Mouse (Mus musculus) erythroblast, adult 5-6 weeks (primary cell): ENCODE data around the gene C2cd2. TPM values are rescaled to one million over a fixed set of nuclear protein-coding genes. Genes with fewer than 3 reads are reported as not detected.
"Not testable (repeated sequence)": the region's sequence is repeated elsewhere in the genome, so short reads cannot be mapped to it uniquely, and the experiment has no call there.

ENCODE experiments used
- ATAC-seq: replicated peaks from 2 replicates; pipeline ENCODE4 v1.8.0; 2016; ENCODE audit warnings: moderate number of reproducible peaks, mild to moderate bottlenecking, moderate TSS enrichment, inconsistent platforms; ENCODE audit not compliant: poor library complexity, low FRiP score, severe bottlenecking
- total RNA-seq, 2 experiments: library from RNA; stranded (forward) in 1 of 2; stranded (reverse) in 1 of 2; fragments of 150-400 nt in 1 of 2; fragments of 200-764, 138-1000 nt in 1 of 2; gene quantifications; 2 replicates each; pipeline versions ENCODE4 v1.2.3 to v1.2.4; 2015 to 2017; ENCODE audit warnings: low replicate concordance in 2 of 2

The C2cd2 gene
- total RNA-seq, 2 experiments from 2014 or later = 9.4 to 10.1 TPM

- ATAC-seq = no peak
These were observed 10.0 kb downstream of the C2cd2 start for GRCm38 (mm10) chr16:97952371-97952770.

GRCm38 (mm10) chr16:97950061-97950460 lies 12.3 kb downstream of the C2cd2 start:
- ATAC-seq = no peak

- ATAC-seq = no peak
These were observed 13.6 kb downstream of the C2cd2 start for GRCm38 (mm10) chr16:97948836-97949235.

- not testable (repeated sequence) for ATAC-seq
These were observed 15.4 kb downstream of the C2cd2 start for GRCm38 (mm10) chr16:97946993-97947392.

GRCm38 (mm10) chr16:97941844-97942243 lies 20.6 kb downstream of the C2cd2 start:
- no peak for ATAC-seq

- no peak for ATAC-seq
These were observed 21.9 kb downstream of the C2cd2 start for GRCm38 (mm10) chr16:97940471-97940973.

GRCm38 (mm10) chr16:97935815-97936214 lies 26.6 kb downstream of the C2cd2 start:
- ATAC-seq = no peak

- ATAC-seq = no peak
These were observed 32.2 kb downstream of the C2cd2 start for GRCm38 (mm10) chr16:97930231-97930630.

GRCm38 (mm10) chr16:97929520-97929919 lies 32.9 kb downstream of the C2cd2 start:
- no peak for ATAC-seq

GRCm38 (mm10) chr16:97927331-97927938 lies 35.0 kb downstream of the C2cd2 start:
- ATAC-seq = no peak

GRCm38 (mm10) chr16:97926381-97926780 lies 36.0 kb downstream of the C2cd2 start:
- no peak for ATAC-seq

- ATAC-seq = no peak
These were observed 36.6 kb downstream of the C2cd2 start for GRCm38 (mm10) chr16:97925760-97926159.

- ATAC-seq = no peak
These were observed 38.7 kb downstream of the C2cd2 start for GRCm38 (mm10) chr16:97923700-97924099.

GRCm38 (mm10) chr16:97922779-97923126 lies 39.6 kb downstream of the C2cd2 start:
- ATAC-seq = peak; percentile 13

- peak; percentile 94 for ATAC-seq
These were observed 40.2 kb downstream of the C2cd2 start for GRCm38 (mm10) chr16:97921961-97922778.

GRCm38 (mm10) chr16:97920621-97921020 lies 41.8 kb downstream of the C2cd2 start:
- no peak for ATAC-seq

- ATAC-seq = no peak
These were observed 42.6 kb downstream of the C2cd2 start for GRCm38 (mm10) chr16:97919793-97920192.

- ATAC-seq = no peak
These were observed 49.5 kb downstream of the C2cd2 start for GRCm38 (mm10) chr16:97912873-97913272.

GRCm38 (mm10) chr16:97909356-97909755 lies 53.0 kb downstream of the C2cd2 start:
- ATAC-seq = 0 out of 2 replicates have a peak, but pooled peaks have one; percentile 50

GRCm38 (mm10) chr16:97907496-97907895 lies 54.9 kb downstream of the C2cd2 start:
- ATAC-seq = peak; percentile 55

- ATAC-seq = no peak
These were observed 56.1 kb downstream of the C2cd2 start for GRCm38 (mm10) chr16:97906337-97906736.
